Comparison of ENCODE assay signal across 20 mouse cellular contexts in the genomic region with DNA sequence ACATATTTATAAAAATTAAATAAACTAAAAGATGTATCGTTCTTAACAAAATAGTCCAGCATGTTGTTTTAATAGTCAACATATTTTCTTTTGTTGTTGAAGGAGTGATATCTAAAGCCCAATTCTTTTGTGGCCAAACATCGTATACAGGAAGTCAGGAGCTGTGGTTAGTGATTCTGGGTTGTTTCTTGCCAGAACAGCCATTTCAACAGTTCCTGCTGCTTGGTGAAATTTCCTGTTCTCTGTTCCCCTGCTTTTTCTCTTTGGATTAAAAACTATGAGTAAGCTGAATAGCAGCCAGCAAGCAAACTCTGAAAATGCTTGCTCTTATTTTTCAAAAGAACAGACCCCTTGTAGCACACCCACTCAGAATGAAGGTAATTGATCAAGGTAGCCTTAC.
DNase-seq lines count a peak whose midpoint lies in the region; ATAC-seq lines count a peak whose summit lies in the region.
"Had no signal": no experiment of that assay in that cellular context is flagged by ENCODE, and none has a peak within 500 bp of the region (broad histone marks: within the 10 kb centered on the region; RNA-seq: fewer than 3 reads in every experiment).

No protein-coding gene starts in this region.

- no peak overlapping the region for H3K4me3 ChIP-seq in heart, embryonic 13.5 days
- no peak overlapping the region for H3K4me3 ChIP-seq in heart, embryonic 11.5 days (ENCODE audit: low read depth, low read length)
- H3K4me3 ChIP-seq: embryonic facial prominence, embryonic 12.5 days; forebrain, embryonic 15.5 days; hindbrain, embryonic 15.5 days; intestine, embryonic 15.5 days; limb, embryonic 10.5 days; liver, embryonic 13.5 days had no signal

- H3K27ac ChIP-seq in heart, embryonic 13.5 days (replicated peaks): 0 out of 2 replicates have a peak overlapping the region, but pooled peaks have one; percentile 2
- no peak overlapping the region for H3K27ac ChIP-seq in heart, embryonic 11.5 days (ENCODE audit: low read depth, low read length)
- H3K27ac ChIP-seq: embryonic facial prominence, embryonic 12.5 days; forebrain, embryonic 15.5 days; hindbrain, embryonic 15.5 days; intestine, embryonic 15.5 days; limb, embryonic 10.5 days; liver, embryonic 13.5 days had no signal

- no peaks in the 10 kb centered on the region for H3K4me1 ChIP-seq in heart, embryonic 13.5 days
- no peaks in the 10 kb centered on the region for H3K4me1 ChIP-seq in heart, embryonic 11.5 days (ENCODE audit: control insufficient read depth, insufficient read depth, low read length)
- H3K4me1 ChIP-seq: embryonic facial prominence, embryonic 12.5 days; forebrain, embryonic 15.5 days; hindbrain, embryonic 15.5 days; intestine, embryonic 15.5 days; liver, embryonic 13.5 days had no signal

- H3K9ac ChIP-seq in heart, embryonic 13.5 days: no peak overlapping the region
- H3K9ac ChIP-seq in heart, embryonic 11.5 days (ENCODE audit: low read depth, low read length): no peak overlapping the region
- H3K9ac ChIP-seq: embryonic facial prominence, embryonic 12.5 days; forebrain, embryonic 15.5 days; hindbrain, embryonic 15.5 days; intestine, embryonic 15.5 days; liver, embryonic 13.5 days had no signal

- DNase-seq in thymus, postnatal 14 days: peak; percentile 16
- no peak for DNase-seq in thymus, postnatal 36 days
- DNase-seq in cerebellum, postnatal 4 days (ENCODE audit: low spot score in 2 of 2): no peak
- no peak for DNase-seq in urinary bladder, adult 2 months (ENCODE audit: low spot score)
- DNase-seq: adrenal gland, postnatal 36 days; cerebellum, adult 2 months; gastrocnemius, postnatal 25 days; kidney, adult 9 months; kidney, postnatal 25 days; liver, embryonic 13.5 days; right cerebral cortex, adult 18-20 months; thymus, postnatal 4 days had no signal

- no peaks in the 10 kb centered on the region for H3K36me3 ChIP-seq in heart, embryonic 13.5 days
- H3K36me3 ChIP-seq in heart, embryonic 11.5 days (ENCODE audit: control insufficient read depth, insufficient read depth, low read length): no peaks in the 10 kb centered on the region
- H3K36me3 ChIP-seq: embryonic facial prominence, embryonic 12.5 days; forebrain, embryonic 15.5 days; hindbrain, embryonic 15.5 days; intestine, embryonic 15.5 days; limb, embryonic 10.5 days; liver, embryonic 13.5 days had no signal

- ATAC-seq in heart, embryonic 13.5 days (ENCODE audit: extremely low read depth, insufficient number of reproducible peaks, low FRiP score, low TSS enrichment): no peak
- no peak for ATAC-seq in heart, embryonic 11.5 days (replicated peaks; ENCODE audit: insufficient number of reproducible peaks, low FRiP score, low TSS enrichment)
- peak; percentile 81 for ATAC-seq in megakaryocyte, adult 5-6 weeks (ENCODE audit: poor library complexity, severe bottlenecking)
- ATAC-seq: forebrain, embryonic 15.5 days; intestine, embryonic 15.5 days had no signal

- WGBS in heart, embryonic 13.5 days: 54% methylated on average over 2 of the region's 2 CpGs
- 53% methylated on average over 2 of the region's 2 CpGs for WGBS in heart, embryonic 11.5 days (ENCODE audit: insufficient replicate concordance)

- no peak overlapping the region for H3K4me2 ChIP-seq in heart, embryonic 13.5 days
- no peak overlapping the region for H3K4me2 ChIP-seq in heart, embryonic 11.5 days
- H3K4me2 ChIP-seq: embryonic facial prominence, embryonic 12.5 days; forebrain, embryonic 15.5 days; hindbrain, embryonic 15.5 days; intestine, embryonic 15.5 days; liver, embryonic 13.5 days had no signal

- no peaks in the 10 kb centered on the region for H3K27me3 ChIP-seq in heart, embryonic 13.5 days (replicated peaks)
- H3K27me3 ChIP-seq in heart, embryonic 11.5 days (ENCODE audit: control insufficient read depth, insufficient read depth, low read length): no peaks in the 10 kb centered on the region
- H3K27me3 ChIP-seq: embryonic facial prominence, embryonic 12.5 days; forebrain, embryonic 15.5 days; hindbrain, embryonic 15.5 days; intestine, embryonic 15.5 days; liver, embryonic 13.5 days had no signal

- H3K9me3 ChIP-seq in heart, embryonic 13.5 days: no peaks in the 10 kb centered on the region
- no peaks in the 10 kb centered on the region for H3K9me3 ChIP-seq in heart, embryonic 11.5 days (replicated peaks; ENCODE audit: control insufficient read depth, low read length)
- H3K9me3 ChIP-seq: embryonic facial prominence, embryonic 12.5 days; forebrain, embryonic 15.5 days; hindbrain, embryonic 15.5 days; intestine, embryonic 15.5 days; limb, embryonic 10.5 days; liver, embryonic 13.5 days had no signal
